Mouse (Mus musculus) lung, adult 10 weeks (tissue): ENCODE data around the gene Sp140. TPM values are rescaled to one million over a fixed set of nuclear protein-coding genes. Genes with fewer than 3 reads are reported as not detected.

Source experiments
- polyA plus RNA-seq: library from polyadenylated mRNA; stranded (reverse); fragments of 350-450 nt; fragmentation: Illumina TruSeq; extraction: RNeasy Lipid Tissue Mini Kit (QIAGEN cat#74804); gene quantifications from one replicate; pipeline ENCODE4 v1.2.3, GENCODE M21; 2014; ENCODE audit warnings: low read depth, low replicate concordance; ENCODE audit not compliant: insufficient read depth

Gene Sp140
- 14.8 TPM for polyA plus RNA-seq

DNA sequence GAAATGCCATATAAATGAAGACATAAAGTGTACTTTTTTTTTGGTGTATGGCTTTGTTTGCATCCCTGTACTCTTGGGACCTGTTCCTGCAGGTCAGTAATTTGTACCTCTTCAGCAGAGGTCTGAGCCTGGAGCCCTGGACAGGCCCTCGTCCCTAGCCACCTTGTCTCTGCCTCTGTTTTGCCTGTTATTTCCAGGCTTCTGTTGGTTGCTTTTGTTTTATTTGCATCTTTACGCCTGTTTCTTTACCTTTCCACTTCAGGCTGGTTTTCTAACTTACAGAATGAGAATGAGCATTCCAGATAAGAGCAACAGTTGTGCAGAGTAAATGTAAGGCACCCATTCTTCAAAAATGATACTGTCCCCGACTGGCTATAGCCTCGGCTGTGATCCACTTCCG, at the start of gene Sp140:
Gene Sp140 (plus strand): TSS at position 301 of the 400 bp plus-strand sequence.

DNA sequence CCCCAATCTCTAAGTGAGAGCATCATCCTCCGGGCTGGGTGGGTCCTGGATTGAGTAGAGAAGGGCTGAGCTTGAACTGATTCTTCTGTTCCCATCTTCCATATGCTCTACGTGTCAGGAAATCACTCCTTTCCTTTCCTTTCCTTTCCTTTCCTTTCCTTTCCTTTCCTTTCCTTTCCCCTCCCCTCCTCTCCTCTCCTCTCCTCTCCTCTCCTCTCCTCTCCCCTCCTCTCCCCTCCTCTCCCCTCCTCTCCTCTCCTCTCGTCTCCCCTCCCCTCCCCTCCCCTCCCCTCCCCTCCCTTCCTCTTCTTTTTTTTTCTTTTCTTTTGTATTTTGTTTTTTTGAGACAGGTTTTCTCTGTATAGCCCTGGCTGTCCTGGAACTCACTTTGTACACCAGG, 24.8 kb upstream of the Sp140 start, which contains the start of gene G530012D18Rik:
Gene G530012D18Rik (plus strand): TSS at position 301 of the 400 bp plus-strand sequence.

DNA sequence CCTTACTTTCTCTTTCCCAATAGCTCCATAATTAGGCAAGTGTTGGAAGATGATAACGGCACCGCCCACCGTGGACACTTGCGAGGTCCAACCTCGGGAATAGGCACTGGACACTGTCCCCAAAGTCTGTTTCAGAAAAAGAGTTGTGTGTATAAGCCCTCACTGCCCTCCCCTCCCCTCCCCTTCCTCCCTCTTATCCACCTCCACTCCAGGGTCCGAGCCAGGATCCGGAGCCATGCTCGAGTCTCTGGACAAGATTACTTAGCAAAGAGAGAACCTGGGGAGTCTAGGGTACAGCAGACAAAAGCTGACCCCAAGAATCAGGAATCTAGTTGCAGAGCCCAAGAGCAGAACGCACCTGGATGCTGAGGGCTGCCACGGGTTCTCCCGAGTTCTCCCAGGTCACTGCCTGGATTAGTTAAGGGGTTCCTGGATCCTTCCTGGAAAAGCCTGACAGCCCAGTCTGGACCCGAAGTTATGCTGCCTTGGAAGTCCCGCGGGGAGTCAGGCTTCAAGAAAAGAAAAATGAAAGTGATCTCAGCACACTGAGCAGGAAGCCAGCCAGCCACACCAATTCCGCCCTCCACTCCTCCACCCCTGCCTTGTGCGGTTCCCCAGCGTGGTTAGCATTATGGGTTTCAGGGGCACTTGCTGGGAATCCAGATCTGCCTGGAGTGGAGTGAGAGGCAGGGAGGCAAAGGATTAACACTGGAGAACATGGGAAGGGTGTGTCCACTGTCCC, 1.7 kb upstream of the Sp140 start, which contains the start of gene Sp110:
Gene Sp110 (minus strand): TSS at position 547 of the 742 bp plus-strand sequence.

DNA sequence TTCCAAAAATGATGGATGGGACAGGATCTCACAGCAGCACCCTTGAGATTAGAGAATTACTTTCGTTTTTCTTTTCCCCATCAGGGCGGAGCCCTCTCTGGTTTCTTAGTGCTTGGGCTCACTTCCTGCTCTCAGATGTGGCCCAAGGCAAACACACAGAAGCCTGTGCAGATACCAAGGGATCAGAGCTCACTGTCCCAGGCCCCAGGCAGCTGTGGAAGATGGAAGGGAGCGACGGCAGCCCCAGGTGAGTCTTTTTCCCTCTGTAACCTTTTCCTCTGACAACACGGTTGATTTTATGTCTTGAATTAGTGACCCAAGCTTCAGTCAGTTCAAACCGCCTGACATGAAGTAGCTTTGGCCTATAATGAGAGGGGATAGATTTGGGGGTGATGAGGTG, 49.7 kb downstream of the Sp140 start, which contains the start of gene Sp100:
Gene Sp100 (plus strand): TSS at position 108 of the 400 bp plus-strand sequence.

Other genes with a start within 250 kb of the Sp140 start
- gene G530012D18Rik, start 24.7 kb upstream of the Sp140 start, polyA plus RNA-seq, result not detected
- gene Sp110, start 1.6 kb upstream of the Sp140 start, polyA plus RNA-seq, result 20.3 TPM
- 48.1 TPM for gene Sp100, start 49.6 kb downstream of the Sp140 start, polyA plus RNA-seq
- 4.8 TPM for gene A630001G21Rik, start 178.3 kb downstream of the Sp140 start, polyA plus RNA-seq
- 60.7 TPM for gene Cab39, start 193.1 kb downstream of the Sp140 start, polyA plus RNA-seq